Mouse (Mus musculus): ENCODE results near the gene Taar3.

GRCm38 (mm10) chr10:23937613-23938012, 11.7 kb upstream of the Taar3 start:
- no peak for TF ChIP-seq CTCF (IDR thresholded peaks at IDR 0.05; ENCODE audit: borderline replicate concordance, control insufficient read depth, extremely low read depth, insufficient read depth, low read length, poor library complexity)
- no peak for TF ChIP-seq POLR2A (IDR thresholded peaks at IDR 0.05; ENCODE audit: control insufficient read depth, extremely low read depth, insufficient read depth, low read length, poor library complexity)
